Mouse (Mus musculus) WW6 (cell line): ENCODE data around the gene Vmo1.
"Not testable (repeated sequence)": the region's sequence is repeated elsewhere in the genome, so short reads cannot be mapped to it uniquely, and the experiment has no call there.

ENCODE experiments used
- DNase-seq: peaks from one replicate; pipeline ENCODE4 v3.0.0-alpha.2; 2013; ENCODE audit warnings: low read depth, low spot score

Gene Vmo1

GRCm38 (mm10) chr11:70520178-70520769, 5.9 kb upstream of the Vmo1 start:
- DNase-seq: no peak

GRCm38 (mm10) chr11:70518923-70519322, 4.5 kb upstream of the Vmo1 start, which contains the start of gene Gltpd2:
Gltpd2 (plus strand) TSS chr11:70519196.
- no peak for DNase-seq

GRCm38 (mm10) chr11:70518436-70518835, 4.0 kb upstream of the Vmo1 start:
- no peak for DNase-seq

GRCm38 (mm10) chr11:70516352-70516751, 1.9 kb upstream of the Vmo1 start:
- DNase-seq: no peak

GRCm38 (mm10) chr11:70513520-70513919, 896 bp downstream of the Vmo1 start:
- DNase-seq: no peak

- no peak for DNase-seq
These were observed 1.6 kb downstream of the Vmo1 start for GRCm38 (mm10) chr11:70512709-70513342.

GRCm38 (mm10) chr11:70511825-70512224, 2.6 kb downstream of the Vmo1 start:
- no peak for DNase-seq

- DNase-seq: no peak
These were observed 3.2 kb downstream of the Vmo1 start for GRCm38 (mm10) chr11:70511242-70511641.

GRCm38 (mm10) chr11:70509753-70510564, 4.5 kb downstream of the Vmo1 start:
- DNase-seq: peak; percentile 78

GRCm38 (mm10) chr11:70506962-70507515, 7.4 kb downstream of the Vmo1 start:
- no peak for DNase-seq

GRCm38 (mm10) chr11:70506385-70506784, 8.0 kb downstream of the Vmo1 start:
- no peak for DNase-seq

- no peak for DNase-seq
These were observed 9.4 kb downstream of the Vmo1 start, which contains the start of gene Tm4sf5 for GRCm38 (mm10) chr11:70504970-70505369. Tm4sf5 (plus strand) TSS chr11:70505244.

- no peak for DNase-seq
These were observed 12.4 kb downstream of the Vmo1 start for GRCm38 (mm10) chr11:70502018-70502417.

- DNase-seq: no peak
These were observed 14.0 kb downstream of the Vmo1 start for GRCm38 (mm10) chr11:70500476-70500812.

GRCm38 (mm10) chr11:70499566-70500475, 14.6 kb downstream of the Vmo1 start:
- no peak for DNase-seq

GRCm38 (mm10) chr11:70489684-70490083, 24.7 kb downstream of the Vmo1 start:
- no peak for DNase-seq

- no peak for DNase-seq
These were observed 25.3 kb downstream of the Vmo1 start for GRCm38 (mm10) chr11:70489138-70489537.

- no peak for DNase-seq
These were observed 26.6 kb downstream of the Vmo1 start for GRCm38 (mm10) chr11:70487816-70488215.

- no peak for DNase-seq
These were observed 28.9 kb downstream of the Vmo1 start for GRCm38 (mm10) chr11:70485498-70485897.

- no peak for DNase-seq
These were observed 39.4 kb downstream of the Vmo1 start for GRCm38 (mm10) chr11:70474872-70475534.

- not testable (repeated sequence) for DNase-seq
These were observed 41.1 kb downstream of the Vmo1 start for GRCm38 (mm10) chr11:70473291-70473690.
